Mouse (Mus musculus) midbrain, embryonic 10.5 days (tissue): ENCODE measurements around the gene Tnfsfm13. TPM values are rescaled to one million over a fixed set of nuclear protein-coding genes. Genes with fewer than 3 reads are reported as not detected.
A peak's percentile ranks its signal among the peaks of the same experiment; 100 is the strongest.
"Not testable (repeated sequence)": the region's sequence is repeated elsewhere in the genome, so short reads cannot be mapped to it uniquely, and the experiment has no call there.

Experiments
- DNase-seq: peaks from one replicate; pipeline ENCODE4 v3.0.0-alpha.2; 2017; ENCODE audit warnings: low spot score
- H3K27ac ChIP-seq: fragments of 300-500 bp; sonication (generic); replicated peaks from 2 replicates; pipeline ENCODE4 v1.5.1; 2016; ENCODE audit warnings: mild to moderate bottlenecking
- H3K27me3 ChIP-seq: fragments of 300-500 bp; sonication (generic); 2 replicates; pipeline ENCODE4 v1.6.1; 2016; ENCODE audit warnings: low read depth, mild to moderate bottlenecking; ENCODE audit not compliant: poor library complexity, severe bottlenecking
- H3K36me3 ChIP-seq: fragments of 300-500 bp; sonication (generic); 2 replicates; pipeline ENCODE4 v1.6.1; 2016; ENCODE audit warnings: mild to moderate bottlenecking, moderate library complexity
- H3K4me1 ChIP-seq: fragments of 300-500 bp; sonication (generic); 2 replicates; pipeline ENCODE4 v1.6.1; 2016
- H3K4me3 ChIP-seq: fragments of 300-500 bp; sonication (generic); 2 replicates; pipeline ENCODE4 v1.5.1; 2016; ENCODE audit warnings: mild to moderate bottlenecking, moderate library complexity
- H3K9me3 ChIP-seq: fragments of 300-500 bp; sonication (generic); replicated peaks from 2 replicates; pipeline ENCODE4 v1.6.1; 2016; ENCODE audit warnings: mild to moderate bottlenecking
- WGBS: fragments of 180-500 bp; shearing (Covaris S2); methylation state at CpG from one replicate; pipeline ENCODE4 v1.1.7; 2016; 5-methylcytosine and 5-hydroxymethylcytosine counted together
- polyA plus RNA-seq: library from polyadenylated mRNA; unstranded; fragments of >200 nt; fragmentation: Nextera tagmentation; extraction: Ambion mirVana; gene quantifications from 2 replicates; pipeline ENCODE4 v1.2.1, GENCODE M21; 2016

Tnfsfm13 gene
- 1.0 and 1.3 TPM in 2 replicates for polyA plus RNA-seq

- Histone ChIP-seq H3K4me3 (peak within 1 kb of the TSS; percentile 68), H3K27ac (peak within 1 kb of the TSS; percentile 87), H3K36me3 (no peaks in the 10 kb centered on the region), H3K4me1 (peaks cover 14% of the 10 kb centered on the region), H3K9me3 (no peaks in the 10 kb centered on the region), H3K27me3 (peaks cover 13% of the 10 kb centered on the region; the same call in 1 of the 2 replicates)
- peak; percentile 61 for DNase-seq
- 2% methylated on average over 41 of the region's 41 CpGs for WGBS
Measured at GRCm38 (mm10) chr11:69695361-69696181, at the start of gene Tnfsfm13, which contains the start of gene Tnfsf12. TSS of gene Tnfsfm13 (minus strand) at chr11:69696098. TSS of gene Tnfsf12 (minus strand) at chr11:69695849.

- H3K36me3 ChIP-seq = peaks cover 37% of the 10 kb centered on the region
- DNase-seq, H3K4me3 ChIP-seq, H3K27me3 ChIP-seq, H3K4me1 ChIP-seq, H3K9me3 ChIP-seq, H3K27ac ChIP-seq: not testable (repeated sequence)
- WGBS = 96% methylated on average over 2 of the region's 3 CpGs
Measured at GRCm38 (mm10) chr11:69731408-69731807, 35.5 kb upstream of the Tnfsfm13 start.

DNA sequence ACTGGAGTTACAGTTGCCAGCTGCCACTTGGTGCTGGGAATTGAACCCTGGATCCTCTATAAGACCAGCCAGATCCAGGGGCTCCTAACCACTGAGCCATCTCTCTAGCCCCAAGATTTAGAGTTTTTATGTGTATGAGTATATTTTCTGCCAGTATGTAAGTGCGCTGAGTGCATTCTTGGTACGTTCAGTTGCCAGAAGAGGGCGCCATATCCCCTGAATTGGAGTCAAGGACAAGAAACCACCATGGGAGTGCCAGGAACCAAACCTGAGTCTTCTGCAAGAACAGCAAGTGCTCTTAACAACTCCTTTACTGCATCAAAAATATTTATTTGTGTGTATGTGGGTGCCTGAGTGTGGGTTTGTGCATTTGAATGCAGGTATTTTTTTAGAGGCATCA lies 33.2 kb upstream of the Tnfsfm13 start:
- Histone ChIP-seq H3K27me3 (no peaks in the 10 kb centered on the region), H3K9me3 (no peaks in the 10 kb centered on the region), H3K4me3 (no peak overlapping the region), H3K4me1 (no peaks in the 10 kb centered on the region), H3K36me3 (peaks cover 14% of the 10 kb centered on the region), H3K27ac (no peak overlapping the region)
- peak; percentile 54 for DNase-seq
- 19% methylated on average over 3 of the region's 3 CpGs for WGBS

GRCm38 (mm10) chr11:69725951-69726350 lies 30.1 kb upstream of the Tnfsfm13 start:
- Histone ChIP-seq H3K4me1 (no peaks in the 10 kb centered on the region), H3K4me3 (no peak overlapping the region), H3K27me3 (no peaks in the 10 kb centered on the region), H3K36me3 (no peaks in the 10 kb centered on the region), H3K9me3 (no peaks in the 10 kb centered on the region), H3K27ac (no peak overlapping the region)
- DNase-seq = no peak
- 44% methylated on average over 5 of the region's 5 CpGs for WGBS

DNA sequence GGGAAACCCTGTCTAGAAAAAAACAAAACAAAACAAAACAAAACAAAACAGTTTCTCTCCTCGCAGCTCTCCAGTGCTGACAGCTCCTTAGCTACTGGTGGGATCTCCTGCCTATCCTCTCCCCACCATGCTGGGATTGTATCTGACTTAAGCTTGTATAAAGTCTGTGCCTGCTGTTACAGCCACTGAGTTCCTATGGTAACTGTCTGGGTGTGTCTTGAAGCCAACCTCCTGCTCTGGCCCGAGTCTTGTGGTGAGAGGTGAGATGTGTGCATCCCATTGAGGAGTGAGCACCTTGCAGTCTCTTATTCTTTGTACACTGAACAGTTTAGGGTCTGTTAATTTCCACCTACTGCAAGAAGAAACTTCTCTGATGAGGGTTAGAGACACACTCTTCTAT lies 27.2 kb upstream of the Tnfsfm13 start:
- Histone ChIP-seq H3K27ac (no peak overlapping the region), H3K9me3 (no peaks in the 10 kb centered on the region), H3K4me3 (no peak overlapping the region), H3K36me3 (no peaks in the 10 kb centered on the region), H3K27me3 (no peaks in the 10 kb centered on the region), H3K4me1 (peaks cover 5% of the 10 kb centered on the region)
- DNase-seq = no peak
- 53% methylated on average over 2 of the region's 2 CpGs for WGBS

DNA sequence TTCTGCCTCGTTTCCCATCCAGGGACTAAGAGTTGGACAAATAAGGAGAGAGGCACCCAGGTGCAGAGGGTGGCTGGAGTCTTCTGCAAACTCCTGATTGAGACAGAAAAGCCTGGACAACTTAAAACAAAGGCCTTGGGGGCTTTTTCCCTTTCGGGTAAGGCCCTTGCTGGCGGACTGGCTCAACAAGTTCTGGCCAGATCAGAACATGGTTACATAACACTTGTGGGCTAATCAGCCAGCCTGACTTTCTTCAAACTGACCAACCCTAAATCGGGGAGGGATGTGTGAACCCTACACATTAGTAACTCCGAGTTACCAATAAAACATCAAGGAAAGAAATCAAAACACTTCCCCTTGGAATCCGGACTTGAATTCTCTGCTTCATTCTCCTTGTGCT lies 25.0 kb upstream of the Tnfsfm13 start:
- no peak for DNase-seq
- Histone ChIP-seq H3K4me1 (peaks cover 9% of the 10 kb centered on the region), H3K9me3 (no peaks in the 10 kb centered on the region), H3K4me3 (no peak overlapping the region), H3K36me3 (no peaks in the 10 kb centered on the region), H3K27ac (no peak overlapping the region), H3K27me3 (no peaks in the 10 kb centered on the region)
- WGBS = 87% methylated on average over 6 of the region's 6 CpGs

GRCm38 (mm10) chr11:69719423-69719822 lies 23.5 kb upstream of the Tnfsfm13 start:
- no peak overlapping the region for H3K4me3 ChIP-seq
- H3K4me1 ChIP-seq = peaks cover 18% of the 10 kb centered on the region
- no peaks in the 10 kb centered on the region for H3K36me3 ChIP-seq
- WGBS = 70% methylated on average over 6 of the region's 6 CpGs
- no peak for DNase-seq
- no peak overlapping the region for H3K27ac ChIP-seq
- H3K9me3 ChIP-seq = no peaks in the 10 kb centered on the region
- no peaks in the 10 kb centered on the region for H3K27me3 ChIP-seq

DNA sequence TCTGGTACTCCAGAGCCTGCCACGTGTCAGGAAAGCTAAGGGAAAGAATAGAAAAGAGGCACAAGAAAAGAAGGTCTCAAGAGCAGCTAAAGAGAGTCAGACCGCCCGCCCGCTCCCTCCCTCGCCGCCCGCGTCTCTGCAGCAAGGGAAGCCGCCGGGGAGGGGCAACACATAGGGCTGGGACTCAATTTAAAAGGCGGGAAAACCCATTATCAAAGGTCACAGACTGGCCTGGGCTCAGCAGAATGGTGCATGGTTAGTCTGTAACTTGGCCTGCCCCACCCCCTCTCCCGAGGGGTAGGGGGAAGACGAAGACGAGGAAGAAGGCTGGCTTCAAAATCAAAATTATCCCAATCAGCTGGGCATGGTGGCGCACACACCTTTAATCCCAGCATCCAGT lies 22.8 kb upstream of the Tnfsfm13 start:
- peaks cover 19% of the 10 kb centered on the region for H3K4me1 ChIP-seq
- H3K27ac ChIP-seq = no peak overlapping the region; the same call in 1 of the 2 replicates
- WGBS = 47% methylated on average over 15 of the region's 15 CpGs
- no peaks in the 10 kb centered on the region for H3K9me3 ChIP-seq
- peak; percentile 32 for DNase-seq
- H3K36me3 ChIP-seq = no peaks in the 10 kb centered on the region
- no peaks in the 10 kb centered on the region for H3K27me3 ChIP-seq
- H3K4me3 ChIP-seq = no peak overlapping the region

DNA sequence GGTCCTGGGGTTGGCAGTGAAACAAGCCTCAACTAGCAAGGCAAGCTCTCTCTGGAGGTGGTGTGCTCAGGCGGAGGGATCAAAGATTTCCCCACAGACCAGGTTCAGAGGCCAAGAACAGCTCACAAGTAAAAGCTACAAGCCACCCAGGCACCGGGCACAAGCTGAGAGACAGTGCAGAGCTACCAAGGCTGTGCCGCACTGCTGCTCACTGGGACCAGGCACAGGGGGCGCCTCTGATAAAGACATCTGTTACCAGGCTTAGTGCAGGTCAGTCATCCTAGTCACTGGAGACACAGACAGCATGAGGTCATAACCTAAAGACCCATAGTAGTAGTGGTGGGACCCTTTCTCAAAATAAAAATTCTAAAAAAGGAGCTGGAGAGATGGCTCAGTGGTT lies 21.1 kb upstream of the Tnfsfm13 start:
- Histone ChIP-seq H3K27me3 (no peaks in the 10 kb centered on the region), H3K36me3 (no peaks in the 10 kb centered on the region), H3K9me3 (no peaks in the 10 kb centered on the region), H3K4me3 (no peak overlapping the region), H3K4me1 (peaks cover 19% of the 10 kb centered on the region), H3K27ac (no peak overlapping the region)
- DNase-seq = no peak
- WGBS = 64% methylated on average over 4 of the region's 4 CpGs

DNA sequence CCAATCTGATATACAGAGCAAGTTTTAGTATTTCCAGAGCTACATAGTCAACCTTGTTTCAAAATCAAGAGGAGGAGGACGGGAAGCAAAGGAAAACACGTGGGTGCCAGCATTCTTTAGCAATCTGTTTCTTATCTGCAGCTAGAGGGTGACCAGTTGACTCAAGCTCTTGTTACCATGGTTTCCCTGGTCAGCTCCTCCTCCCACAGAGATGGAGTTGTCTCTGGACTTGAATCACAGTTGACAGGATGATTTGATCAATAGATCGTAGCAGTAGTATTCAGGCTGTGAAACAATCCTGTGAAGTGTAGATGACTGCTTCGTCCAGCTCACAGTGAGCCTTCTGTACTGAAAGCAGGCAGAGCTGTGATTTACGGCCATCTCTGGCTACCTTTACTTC lies 20.0 kb upstream of the Tnfsfm13 start:
- DNase-seq = no peak
- 39% methylated on average over 5 of the region's 5 CpGs for WGBS
- Histone ChIP-seq H3K4me1 (peaks cover 19% of the 10 kb centered on the region), H3K4me3 (no peak overlapping the region), H3K36me3 (no peaks in the 10 kb centered on the region), H3K27me3 (no peaks in the 10 kb centered on the region), H3K9me3 (no peaks in the 10 kb centered on the region), H3K27ac (no peak overlapping the region)

DNA sequence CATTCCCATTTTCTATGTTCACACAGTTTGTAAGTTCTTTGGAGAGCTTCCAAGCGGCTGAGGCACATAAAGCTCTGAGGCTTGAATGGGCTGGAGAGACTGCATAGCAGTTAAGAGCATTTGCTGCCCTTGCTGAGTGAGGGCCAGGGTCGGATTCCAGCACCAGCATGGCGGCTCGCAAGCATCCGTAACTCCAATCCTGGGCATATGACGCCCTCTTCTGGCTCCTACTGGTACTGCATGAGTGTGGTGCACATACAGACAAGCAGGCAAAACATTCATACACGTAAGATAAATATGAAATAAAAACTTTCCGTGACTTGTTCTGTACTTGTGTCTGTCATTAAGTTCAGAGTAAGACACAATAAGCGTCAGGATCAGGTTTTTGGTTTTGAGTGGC lies 19.6 kb upstream of the Tnfsfm13 start:
- Histone ChIP-seq H3K4me1 (peaks cover 19% of the 10 kb centered on the region), H3K36me3 (no peaks in the 10 kb centered on the region), H3K4me3 (no peak overlapping the region), H3K9me3 (no peaks in the 10 kb centered on the region), H3K27me3 (no peaks in the 10 kb centered on the region), H3K27ac (no peak overlapping the region)
- WGBS = 58% methylated on average over 9 of the region's 9 CpGs
- DNase-seq = no peak

DNA sequence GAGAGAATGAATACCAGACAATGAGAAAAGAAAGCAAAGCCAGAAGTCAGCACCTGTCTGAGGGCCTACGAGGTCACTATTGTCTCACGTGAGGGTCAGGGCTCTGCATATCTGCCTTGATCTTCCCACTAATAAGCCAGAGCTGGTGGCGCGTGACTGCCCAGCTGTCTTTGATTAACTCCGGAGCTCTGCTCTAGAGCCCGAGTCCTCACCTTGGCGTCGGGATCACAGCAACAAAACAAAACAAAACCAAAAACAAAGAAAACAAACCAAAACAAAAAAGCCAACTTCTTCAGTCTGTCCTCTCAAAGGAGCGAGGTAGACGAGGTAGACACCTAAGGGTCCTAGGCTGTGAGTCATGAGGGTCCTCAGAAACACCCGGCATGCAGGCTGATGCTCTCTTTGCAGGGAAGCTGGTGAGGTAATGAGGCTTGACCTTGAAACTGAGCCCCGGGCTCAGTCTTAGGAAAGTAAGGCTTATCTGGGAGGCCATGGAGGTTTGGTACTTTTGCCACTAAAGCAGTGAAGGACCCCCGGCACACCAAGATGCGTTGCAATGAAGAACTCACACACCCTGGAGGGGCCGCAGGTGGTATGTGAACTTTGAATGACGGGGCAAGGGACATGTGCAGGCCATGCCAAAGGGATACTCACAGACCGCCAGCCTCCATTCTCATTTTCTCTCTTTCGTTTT lies 18.9 kb upstream of the Tnfsfm13 start:
- Histone ChIP-seq H3K27me3 (no peaks in the 10 kb centered on the region), H3K4me1 (peaks cover 23% of the 10 kb centered on the region), H3K9me3 (no peaks in the 10 kb centered on the region), H3K27ac (no peak overlapping the region), H3K36me3 (no peaks in the 10 kb centered on the region), H3K4me3 (0 out of 2 replicates have a peak overlapping the region, but pooled peaks have one; percentile 3)
- 75% methylated on average over 18 of the region's 18 CpGs for WGBS
- no peak for DNase-seq
